Comparison of ENCODE assay signal across 26 mouse cellular contexts in genomic region chr5:103637162-103637561, GRCm38 (mm10). TPM values are rescaled to one million over a fixed set of nuclear protein-coding genes. Genes with fewer than 3 reads are reported as not detected.
DNase-seq lines count a peak whose midpoint lies in the region; ATAC-seq and TF ChIP-seq lines count a peak whose summit lies in the region.
"Had no signal": no experiment of that assay in that cellular context is flagged by ENCODE, and none has a peak within 500 bp of the region (broad histone marks: within the 10 kb centered on the region; RNA-seq: fewer than 3 reads in every experiment).

No protein-coding gene starts in this region.

- H3K4me3 ChIP-seq in embryonic facial prominence, embryonic 15.5 days (replicated peaks) = no peak overlapping the region
- H3K4me3 ChIP-seq in embryonic facial prominence, embryonic 10.5 days = no peak overlapping the region
- H3K4me3 ChIP-seq in gastrocnemius, adult 2 months = no peak overlapping the region
- no peak overlapping the region for H3K4me3 ChIP-seq in heart, embryonic 10.5 days

- H3K4me2 ChIP-seq in embryonic facial prominence, embryonic 15.5 days (replicated peaks) = no peak overlapping the region

- WGBS in embryonic facial prominence, embryonic 15.5 days = 83% methylated on average over 2 of the region's 2 CpGs
- WGBS in embryonic facial prominence, embryonic 10.5 days = 84% methylated on average over 2 of the region's 2 CpGs
- 76% methylated on average over 2 of the region's 2 CpGs for WGBS in heart, embryonic 10.5 days

- H3K9ac ChIP-seq in embryonic facial prominence, embryonic 15.5 days = no peak overlapping the region

- no peak for ATAC-seq in embryonic facial prominence, embryonic 15.5 days (ENCODE audit: insufficient number of reproducible peaks, low FRiP score, low TSS enrichment, low read depth)
- ATAC-seq: activated CD4-positive, CD25-positive, alpha-beta regulatory T cell, adult 4 months; CD4-positive, CD25-positive, alpha-beta regulatory T cell, adult 4 months; Patski had no signal

- H3K27me3 ChIP-seq in embryonic facial prominence, embryonic 15.5 days = no peaks in the 10 kb centered on the region
- no peaks in the 10 kb centered on the region for H3K27me3 ChIP-seq in embryonic facial prominence, embryonic 10.5 days (replicated peaks; ENCODE audit: low read depth, poor library complexity, severe bottlenecking)
- no peaks in the 10 kb centered on the region for H3K27me3 ChIP-seq in heart, embryonic 10.5 days (ENCODE audit: insufficient read depth, poor library complexity, severe bottlenecking)
- H3K27me3 ChIP-seq: CH12.LX, Patski had no signal

- no peaks in the 10 kb centered on the region for H3K36me3 ChIP-seq in embryonic facial prominence, embryonic 15.5 days
- H3K36me3 ChIP-seq in embryonic facial prominence, embryonic 10.5 days (replicated peaks) = no peaks in the 10 kb centered on the region
- H3K36me3 ChIP-seq in heart, embryonic 10.5 days = no peaks in the 10 kb centered on the region
- H3K36me3 ChIP-seq: G1E had no signal

- no peaks in the 10 kb centered on the region for H3K9me3 ChIP-seq in embryonic facial prominence, embryonic 15.5 days (replicated peaks)
- no peaks in the 10 kb centered on the region for H3K9me3 ChIP-seq in embryonic facial prominence, embryonic 10.5 days
- no peaks in the 10 kb centered on the region for H3K9me3 ChIP-seq in heart, embryonic 10.5 days
- H3K9me3 ChIP-seq: G1E had no signal

- no peak for DNase-seq in embryonic facial prominence, embryonic 10.5 days (ENCODE audit: low spot score)
- DNase-seq in gastrocnemius, adult 2 months = no peak
- no peak for DNase-seq in gastrocnemius, postnatal 10 days
- peak; percentile 61 for DNase-seq in heart, adult 11 months
- DNase-seq in heart, postnatal 25 days (ENCODE audit: low spot score) = no peak
- DNase-seq in heart, embryonic 10.5 days (ENCODE audit: low spot score) = peak; percentile 53
- no peak for DNase-seq in heart, adult 9 months (ENCODE audit: low spot score in 2 of 2)
- DNase-seq: adrenal gland, adult 2 months; adrenal gland, adult 8-10 months; adrenal gland, postnatal 10 days; adrenal gland, postnatal 14 days; adrenal gland, postnatal 25 days; adrenal gland, postnatal 36 days; B cell, adult 2 months; cerebellum, adult 11 months; cerebellum, adult 11-12 months had no signal

- H3K27ac ChIP-seq in embryonic facial prominence, embryonic 15.5 days (replicated peaks) = 0 out of 2 replicates have a peak overlapping the region, but pooled peaks have one; percentile 11
- H3K27ac ChIP-seq in embryonic facial prominence, embryonic 10.5 days (replicated peaks) = no peak overlapping the region
- H3K27ac ChIP-seq in gastrocnemius, adult 2 months = peak overlapping the region; percentile 28
- no peak overlapping the region for H3K27ac ChIP-seq in heart, embryonic 10.5 days

- no peaks in the 10 kb centered on the region for H3K4me1 ChIP-seq in embryonic facial prominence, embryonic 15.5 days
- H3K4me1 ChIP-seq in embryonic facial prominence, embryonic 10.5 days = no peaks in the 10 kb centered on the region
- no peaks in the 10 kb centered on the region for H3K4me1 ChIP-seq in heart, embryonic 10.5 days

- TF ChIP-seq CTCF in gastrocnemius, adult 2 months (IDR thresholded peaks at IDR 0.05) = no peak

- intact Hi-C loops in gastrocnemius, adult 2 months (cut with DNase I) = no loop called here
- intact Hi-C loops in heart, postnatal 25 days (cut with DNase I) = no loop called here

RNA-seq across cellular contexts. Expression of gene Slc10a6, which starts 8.0 kb away (rescaled TPM):
- polyA plus RNA-seq in embryonic facial prominence, embryonic 15.5 days (2015; fragmentation: Nextera tagmentation; extraction: Ambion mirVana) = 7.8 TPM in 2 replicates
- polyA plus RNA-seq in embryonic facial prominence, embryonic 10.5 days (2016; fragmentation: Nextera tagmentation; extraction: Ambion mirVana) = not detected in 2 replicates
- 1 to 10 TPM in 1 of 2 experiments, under 1 TPM in 1; 0.89 to 3.5 TPM for total RNA-seq in gastrocnemius, adult 2 months (2021)
- total RNA-seq in gastrocnemius, postnatal 10 days (2021) = 1 to 10 TPM in 1 of 2 experiments, under 1 TPM in 1; 0.25 to 1.4 TPM
- 1 to 10 TPM; 4.8 to 4.9 TPM for total RNA-seq in heart, postnatal 25 days (2021)
- 0.11 and 0.17 TPM in 2 replicates for polyA plus RNA-seq in heart, embryonic 10.5 days (2016; fragmentation: Nextera tagmentation; extraction: Ambion mirVana)
- total RNA-seq: CH12.LX, MEL had no signal
- polyA plus RNA-seq: activated CD4-positive, CD25-positive, alpha-beta regulatory T cell, adult 4 months; CD4-positive, CD25-positive, alpha-beta regulatory T cell, adult 4 months; G1E; Patski had no signal

RNA-seq across cellular contexts. Expression of gene 1700016H13Rik, which starts 18.6 kb away (rescaled TPM):
- 0.12 and 0.15 TPM in 2 replicates for polyA plus RNA-seq in embryonic facial prominence, embryonic 15.5 days (2015; fragmentation: Nextera tagmentation; extraction: Ambion mirVana)
- 0.26 and 0.31 TPM in 2 replicates for polyA plus RNA-seq in embryonic facial prominence, embryonic 10.5 days (2016; fragmentation: Nextera tagmentation; extraction: Ambion mirVana)
- under 1 TPM; 0.50 to 0.94 TPM for total RNA-seq in gastrocnemius, adult 2 months (2021)
- under 1 TPM in 1 of 2 experiments, not detected in 1; 0.29 TPM for total RNA-seq in gastrocnemius, postnatal 10 days (2021)
- not detected for total RNA-seq in heart, postnatal 25 days (2021)
- 0.42 TPM in 1 of 2 replicates, not detected in the other for polyA plus RNA-seq in heart, embryonic 10.5 days (2016; fragmentation: Nextera tagmentation; extraction: Ambion mirVana)
- total RNA-seq: adrenal gland, adult 18-20 months; adrenal gland, adult 2 months; adrenal gland, adult 8-10 months; adrenal gland, postnatal 10 days; adrenal gland, postnatal 14 days; adrenal gland, postnatal 25 days; adrenal gland, postnatal 36 days; adrenal gland, postnatal 4 days; CH12.LX; G1E had no signal
- polyA plus RNA-seq: activated CD4-positive, CD25-positive, alpha-beta regulatory T cell, adult 4 months; adrenal gland, adult 2 months; C2C12; CD4-positive, CD25-positive, alpha-beta regulatory T cell, adult 4 months; G1E; Patski had no signal

RNA-seq across cellular contexts. Expression of gene Aff1, which starts 55.0 kb away (rescaled TPM):
- 6.9 and 7.1 TPM in 2 replicates for polyA plus RNA-seq in embryonic facial prominence, embryonic 15.5 days (2015; fragmentation: Nextera tagmentation; extraction: Ambion mirVana)
- polyA plus RNA-seq in embryonic facial prominence, embryonic 10.5 days (2016; fragmentation: Nextera tagmentation; extraction: Ambion mirVana) = 4.0 and 5.5 TPM in 2 replicates
- 10 to 100 TPM; 46.7 to 52.8 TPM for total RNA-seq in gastrocnemius, adult 2 months (2021)
- total RNA-seq in gastrocnemius, postnatal 10 days (2021) = 10 to 100 TPM; 30.0 to 31.5 TPM
- total RNA-seq in heart, postnatal 25 days (2021) = 10 to 100 TPM; 37.4 to 42.7 TPM
- 8.1 TPM in 2 replicates for polyA plus RNA-seq in heart, embryonic 10.5 days (2016; fragmentation: Nextera tagmentation; extraction: Ambion mirVana)

Comparison
In these comparisons a context has a peak if more than half of its experiments do, and no peak if none do; other contexts are left out.
1. H3K27ac ChIP-seq: peak in embryonic facial prominence, embryonic 15.5 days (single experiment) and gastrocnemius, adult 2 months (single experiment); none in embryonic facial prominence, embryonic 10.5 days (single experiment) and heart, embryonic 10.5 days (single experiment).
2. DNase-seq: peak in heart, adult 11 months (single experiment) and heart, embryonic 10.5 days (single experiment); none in embryonic facial prominence, embryonic 10.5 days (single experiment), gastrocnemius, adult 2 months (single experiment), gastrocnemius, postnatal 10 days (single experiment), heart, postnatal 25 days (single experiment) and heart, adult 9 months (0 of 2).